Mouse (Mus musculus): ENCODE results near the gene Krt42.
"Not testable (repeated sequence)": the region's sequence is repeated elsewhere in the genome, so short reads cannot be mapped to it uniquely, and the experiment has no call there.

DNA sequence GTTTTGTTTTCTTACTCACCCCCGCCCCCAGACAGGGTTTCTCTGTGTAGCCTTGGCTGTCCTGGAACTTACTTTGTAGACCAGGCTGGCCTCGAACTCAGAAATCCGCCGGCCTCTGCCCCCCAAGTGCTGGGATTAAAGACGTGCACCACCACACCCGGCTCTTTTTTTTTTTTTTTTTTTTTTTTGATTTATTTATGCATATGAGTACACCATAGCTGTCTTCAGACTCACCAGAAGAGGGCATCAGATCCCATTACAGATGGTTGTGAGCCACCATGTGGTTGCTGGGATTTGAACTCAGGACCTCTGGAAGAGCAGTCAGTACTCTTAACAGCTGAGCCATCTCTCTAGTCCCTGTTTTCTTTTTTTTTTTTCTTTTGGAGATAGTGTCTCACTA lies 39.0 kb upstream of the Krt42 start:
- TF ChIP-seq EP300 (optimal IDR thresholded peaks at IDR 0.05); CTCF (IDR thresholded peaks at IDR 0.05; ENCODE audit: low read depth): not testable (repeated sequence)

Measured in stomach, postnatal 0 days (tissue).